Mouse (Mus musculus): ENCODE data around the gene Vmn1r17.
"Not testable (repeated sequence)": the region's sequence is repeated elsewhere in the genome, so short reads cannot be mapped to it uniquely, and the experiment has no call there.

Gene Vmn1r17

GRCm38 (mm10) chr6:57363627-57364026 is at the start of gene Vmn1r17:
TSS of gene Vmn1r17 (minus strand) at chr6:57363727.
- no peak for DNase-seq (ENCODE audit: low spot score in 2 of 2)

GRCm38 (mm10) chr6:57403480-57403879 is 40.0 kb upstream of the Vmn1r17 start, which contains the start of gene Vmn1r19:
TSS of gene Vmn1r19 (plus strand) at chr6:57403780.
- not testable (repeated sequence) for DNase-seq (ENCODE audit: low spot score in 2 of 2)

- no peak for DNase-seq (ENCODE audit: low spot score in 2 of 2)
Measured at GRCm38 (mm10) chr6:57395683-57396082, 32.2 kb upstream of the Vmn1r17 start, which contains the start of gene Vmn1r18. TSS of gene Vmn1r18 (minus strand) at chr6:57395783.

DNA sequence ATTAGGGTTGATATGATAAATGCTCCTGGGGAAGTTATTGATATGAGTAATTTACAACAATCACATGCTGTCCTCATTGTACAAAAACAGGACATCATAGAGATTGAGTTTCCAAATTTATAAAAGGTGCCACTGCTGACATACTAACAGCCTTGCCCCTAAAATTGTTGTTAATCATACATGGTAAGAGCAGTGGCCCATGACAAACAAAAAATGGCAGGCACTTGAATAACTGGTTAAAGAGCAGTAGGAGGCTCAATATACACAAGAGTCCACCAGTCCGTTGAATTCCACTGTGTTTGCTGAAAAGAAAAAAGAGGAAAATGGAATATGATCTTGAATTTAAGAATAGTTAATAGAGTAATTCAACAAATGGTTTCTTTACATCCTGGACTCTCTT is 4.0 kb upstream of the Vmn1r17 start:
- no peak for DNase-seq (ENCODE audit: low spot score in 2 of 2)

DNA sequence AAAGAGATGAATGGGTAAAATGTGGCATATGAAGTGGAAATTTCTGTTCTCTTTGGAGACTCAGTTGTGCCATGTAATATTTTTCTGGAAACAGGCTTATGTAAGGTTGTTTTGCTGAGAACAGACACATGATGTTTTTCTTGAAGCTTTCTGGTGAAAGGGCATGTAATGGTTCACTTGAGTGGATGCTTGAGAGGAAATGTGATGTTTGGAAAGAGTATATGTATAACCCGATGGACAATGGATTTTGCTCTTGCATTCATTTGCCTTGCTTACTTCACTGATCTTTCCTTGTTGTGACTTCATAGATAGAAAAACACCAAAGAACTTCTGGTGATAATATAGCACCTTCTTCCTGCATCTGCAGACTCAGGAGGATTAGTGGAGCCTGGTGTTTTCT is 2.3 kb upstream of the Vmn1r17 start:
- not testable (repeated sequence) for DNase-seq (ENCODE audit: low spot score in 2 of 2)

GRCm38 (mm10) chr6:57356864-57357263 is 6.7 kb downstream of the Vmn1r17 start:
- DNase-seq (ENCODE audit: low spot score in 2 of 2), result no peak

DNA sequence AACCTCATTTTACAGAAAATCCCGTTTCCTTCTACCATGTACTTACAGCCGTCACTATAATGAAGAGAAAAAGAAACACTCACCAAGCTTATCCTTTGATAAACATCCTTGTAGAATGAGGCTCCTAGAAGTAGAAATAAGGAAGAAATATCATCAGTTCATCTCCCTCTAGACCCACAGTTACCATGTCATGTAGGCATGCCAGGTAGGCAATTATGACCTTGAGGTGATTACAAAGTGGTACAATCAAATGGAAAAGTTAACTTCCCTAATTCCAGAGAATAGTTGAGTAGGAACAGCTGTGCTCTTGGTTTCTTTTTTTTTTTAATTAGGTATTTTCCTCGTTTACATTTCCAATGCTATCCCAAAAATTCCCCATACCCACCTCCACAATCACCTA is 34.1 kb downstream of the Vmn1r17 start, which contains the start of gene Vmn1r16:
Gene Vmn1r16 (minus strand): TSS at position 101 of the 400 bp plus-strand sequence.
- no peak for DNase-seq (ENCODE audit: low spot score in 2 of 2)

GRCm38 (mm10) chr6:57326176-57326575 is 37.4 kb downstream of the Vmn1r17 start:
- DNase-seq (ENCODE audit: low spot score in 2 of 2), result no peak
